Mouse (Mus musculus) embryonic facial prominence, embryonic 13.5 days (tissue): ENCODE data around the gene AC124108.1. TPM values are rescaled to one million over a fixed set of nuclear protein-coding genes. Genes with fewer than 3 reads are reported as not detected.

Source experiments
- ATAC-seq: fragments of 200-750 bp; cut with Nextera tagmentation; 2 replicates; pipeline ENCODE4 v1.8.0; 2017; ENCODE audit warnings: low read depth; ENCODE audit not compliant: insufficient number of reproducible peaks, insufficient read depth, low FRiP score, low TSS enrichment
- H3K27ac ChIP-seq: fragments of 300-500 bp; sonication (generic); 2 replicates; pipeline ENCODE4 v1.5.1; 2015; ENCODE audit warnings: moderate library complexity, mild to moderate bottlenecking, inconsistent platforms
- H3K27me3 ChIP-seq: fragments of 300-500 bp; sonication (generic); 2 replicates; pipeline ENCODE4 v1.6.1; 2015; ENCODE audit warnings: mild to moderate bottlenecking, inconsistent platforms
- H3K36me3 ChIP-seq: fragments of 300-500 bp; sonication (generic); 2 replicates; pipeline ENCODE4 v1.6.1; 2015; ENCODE audit warnings: mild to moderate bottlenecking, inconsistent platforms
- H3K4me1 ChIP-seq: fragments of 300-500 bp; sonication (generic); 2 replicates; pipeline ENCODE4 v1.6.1; 2015; ENCODE audit warnings: inconsistent platforms
- H3K4me2 ChIP-seq: fragments of 300-500 bp; sonication (generic); 2 replicates; pipeline ENCODE4 v1.6.1; 2015; ENCODE audit warnings: moderate library complexity, mild to moderate bottlenecking, inconsistent platforms
- H3K4me3 ChIP-seq: fragments of 300-500 bp; sonication (generic); 2 replicates; pipeline ENCODE4 v1.5.1; 2015; ENCODE audit warnings: mild to moderate bottlenecking, inconsistent platforms
- H3K9ac ChIP-seq: fragments of 300-500 bp; sonication (generic); 2 replicates; pipeline ENCODE4 v1.6.1; 2015; ENCODE audit warnings: mild to moderate bottlenecking, inconsistent platforms
- H3K9me3 ChIP-seq: fragments of 300-500 bp; sonication (generic); 2 replicates; pipeline ENCODE4 v1.6.1; 2016; ENCODE audit warnings: inconsistent platforms
- WGBS: fragments of 180-500 bp; shearing (Covaris S2); methylation state at CpG from one replicate; pipeline ENCODE4 v1.1.7; 2015; ENCODE audit warnings: mixed read lengths; 5-methylcytosine and 5-hydroxymethylcytosine counted together
- polyA plus RNA-seq: library from polyadenylated mRNA; unstranded; fragments of >200 nt; fragmentation: Nextera tagmentation; extraction: Ambion mirVana; gene quantifications from 2 replicates; pipeline ENCODE4 v1.2.1, GENCODE M21; 2015

The AC124108.1 gene
- 0.34 and 0.37 TPM in 2 replicates for polyA plus RNA-seq

DNA sequence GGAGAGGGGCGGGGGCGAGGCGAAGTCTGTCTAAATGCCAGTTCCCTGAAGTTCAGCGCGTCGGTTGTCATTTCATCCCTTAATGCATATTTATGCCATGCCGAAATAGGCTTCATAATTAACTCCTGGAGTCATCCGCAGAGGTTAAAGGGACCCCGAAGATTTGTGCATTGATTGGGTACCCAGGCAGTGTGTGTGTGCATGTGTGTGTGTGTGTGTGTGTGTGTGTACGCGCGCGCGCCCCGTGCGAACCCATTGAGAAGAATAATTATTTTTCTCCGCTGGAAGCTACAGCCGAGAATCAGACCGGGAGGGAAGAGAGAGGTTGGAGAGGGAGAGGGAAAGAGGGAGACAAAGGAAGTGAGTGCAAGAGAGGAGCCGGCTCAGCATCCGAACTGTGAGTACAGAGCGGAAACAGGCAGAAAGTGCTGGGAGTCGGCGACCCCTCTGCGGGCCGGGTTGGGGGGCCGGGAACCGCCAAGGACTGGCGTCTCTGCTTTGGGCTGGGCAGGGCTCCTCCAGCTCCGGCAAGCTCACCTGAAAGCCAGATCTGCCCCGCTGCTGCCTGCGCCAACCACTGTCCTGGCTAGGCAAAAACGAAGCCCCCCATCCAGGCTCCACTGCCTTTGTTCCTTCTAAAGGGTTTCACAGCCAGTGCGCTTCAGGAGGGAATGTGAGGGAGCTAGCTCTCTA, at the start of gene AC124108.1, which contains the start of gene Lemd1:
Gene AC124108.1, plus strand, starts transcription at position 365 of the 693 bp plus-strand sequence.
Gene Lemd1, plus strand, starts transcription at position 339 of the 693 bp plus-strand sequence.
- ATAC-seq: no peak
- Histone ChIP-seq H3K9ac (peak within 1 kb of the TSS; percentile 72), H3K4me2 (peak within 1 kb of the TSS; percentile 98), H3K27me3 (peaks cover 94% of the 10 kb centered on the region), H3K27ac (peak within 1 kb of the TSS; percentile 33; the same call in 1 of the 2 replicates), H3K9me3 (no peaks in the 10 kb centered on the region), H3K36me3 (no peaks in the 10 kb centered on the region), H3K4me1 (peaks cover 47% of the 10 kb centered on the region), H3K4me3 (peak within 1 kb of the TSS; percentile 61)
- under 1% methylated on average over 34 of the region's 34 CpGs for WGBS

DNA sequence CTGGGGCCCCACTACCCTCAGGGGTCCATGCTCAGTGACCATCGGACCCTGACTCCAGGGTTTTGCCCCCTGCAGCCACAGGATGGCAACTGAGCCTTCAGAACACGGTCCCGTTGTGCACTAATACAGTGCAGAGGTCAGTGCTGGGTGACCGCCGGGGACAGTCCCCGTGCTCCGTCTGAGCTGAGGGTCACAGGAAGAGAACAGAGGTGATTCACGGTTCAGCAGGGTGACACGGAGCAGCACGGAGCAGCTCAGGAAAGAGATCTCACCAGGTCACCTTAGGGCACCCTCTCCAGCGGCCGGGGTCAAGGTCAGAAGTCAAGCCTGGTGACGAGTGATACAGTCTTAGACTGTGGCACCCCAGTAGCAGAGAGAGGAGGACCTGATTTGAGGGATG, 49.5 kb upstream of the AC124108.1 start:
- Histone ChIP-seq H3K4me2 (no peak overlapping the region), H3K27me3 (peaks cover 32% of the 10 kb centered on the region), H3K4me3 (no peak overlapping the region), H3K4me1 (peaks cover 25% of the 10 kb centered on the region), H3K36me3 (no peaks in the 10 kb centered on the region), H3K9ac (no peak overlapping the region), H3K27ac (no peak overlapping the region), H3K9me3 (no peaks in the 10 kb centered on the region)
- ATAC-seq: no peak
- WGBS: 29% methylated on average over 13 of the region's 13 CpGs

DNA sequence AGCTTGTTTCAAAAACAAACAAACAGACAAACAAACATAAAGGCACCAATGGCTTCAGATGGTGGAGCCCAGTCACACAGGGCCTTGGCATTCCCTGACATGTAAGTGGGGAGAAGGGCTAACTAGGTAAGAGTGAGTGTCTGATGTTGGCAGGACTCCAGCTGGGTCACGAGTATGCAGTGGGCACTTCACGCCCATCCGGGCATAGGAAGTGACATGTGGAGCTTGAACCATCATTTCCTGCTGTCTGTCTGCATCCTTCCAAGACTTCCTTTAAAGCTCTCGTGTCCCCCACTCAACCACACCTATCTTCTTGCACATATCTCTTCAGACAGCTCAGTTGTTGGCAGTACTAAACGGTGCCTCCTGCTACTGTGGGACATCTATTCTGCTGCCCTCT, 48.2 kb upstream of the AC124108.1 start:
- Histone ChIP-seq H3K9ac (no peak overlapping the region), H3K4me2 (no peak overlapping the region), H3K36me3 (no peaks in the 10 kb centered on the region), H3K4me3 (no peak overlapping the region), H3K27ac (no peak overlapping the region), H3K27me3 (peaks cover 27% of the 10 kb centered on the region), H3K4me1 (peaks cover 22% of the 10 kb centered on the region), H3K9me3 (no peaks in the 10 kb centered on the region)
- WGBS: 70% methylated on average over 5 of the region's 5 CpGs
- no peak for ATAC-seq

DNA sequence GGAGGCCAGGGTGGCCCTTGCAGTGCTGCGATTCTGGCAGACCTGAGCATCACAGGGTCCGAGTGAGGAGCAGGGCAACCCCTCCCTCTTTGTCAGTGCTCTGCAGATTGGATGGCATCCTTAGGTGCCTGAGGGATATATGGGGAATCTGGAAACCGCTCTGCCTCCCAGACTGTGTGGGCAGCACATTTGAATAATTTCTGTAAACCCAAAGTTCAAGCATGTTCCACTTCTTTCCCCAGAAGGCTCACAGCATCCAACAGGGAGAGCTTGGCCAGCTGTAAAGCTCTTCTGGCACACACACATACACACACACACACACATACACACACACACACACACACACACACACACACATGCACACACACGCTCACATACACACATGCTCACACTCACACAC, 47.5 kb upstream of the AC124108.1 start:
- no peak overlapping the region for H3K4me2 ChIP-seq
- peaks cover 21% of the 10 kb centered on the region for H3K27me3 ChIP-seq
- H3K9ac ChIP-seq: no peak overlapping the region
- H3K4me3 ChIP-seq: no peak overlapping the region
- H3K27ac ChIP-seq: no peak overlapping the region
- H3K4me1 ChIP-seq: peaks cover 18% of the 10 kb centered on the region
- H3K9me3 ChIP-seq: no peaks in the 10 kb centered on the region
- ATAC-seq: no peak
- no peaks in the 10 kb centered on the region for H3K36me3 ChIP-seq
- 48% methylated on average over 4 of the region's 4 CpGs for WGBS

DNA sequence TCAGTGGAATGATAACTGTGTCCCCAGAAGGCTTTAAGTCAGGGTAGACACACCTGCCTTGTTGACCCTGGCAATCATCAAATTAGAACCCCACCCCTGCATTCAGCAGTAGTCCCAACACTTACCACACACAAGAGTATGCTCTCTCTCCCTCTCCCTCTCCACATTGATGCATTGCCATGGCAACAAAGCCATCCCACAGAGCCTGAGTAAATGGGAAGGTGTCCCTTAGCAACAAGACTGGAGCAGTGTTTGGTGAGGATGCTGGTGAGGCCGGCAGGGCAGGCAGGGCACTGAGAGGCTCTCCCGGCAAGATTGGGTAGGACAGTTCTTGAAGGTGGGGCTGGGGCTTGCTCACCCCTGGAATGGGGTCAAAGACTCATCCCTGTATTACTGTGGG, 47.0 kb upstream of the AC124108.1 start:
- Histone ChIP-seq H3K4me1 (peaks cover 16% of the 10 kb centered on the region; the same call in 1 of the 2 replicates), H3K36me3 (no peaks in the 10 kb centered on the region), H3K27ac (no peak overlapping the region), H3K4me3 (no peak overlapping the region), H3K27me3 (peaks cover 16% of the 10 kb centered on the region), H3K9me3 (no peaks in the 10 kb centered on the region), H3K4me2 (no peak overlapping the region), H3K9ac (no peak overlapping the region)
- 30% methylated on average over 2 of the region's 2 CpGs for WGBS
- no peak for ATAC-seq

DNA sequence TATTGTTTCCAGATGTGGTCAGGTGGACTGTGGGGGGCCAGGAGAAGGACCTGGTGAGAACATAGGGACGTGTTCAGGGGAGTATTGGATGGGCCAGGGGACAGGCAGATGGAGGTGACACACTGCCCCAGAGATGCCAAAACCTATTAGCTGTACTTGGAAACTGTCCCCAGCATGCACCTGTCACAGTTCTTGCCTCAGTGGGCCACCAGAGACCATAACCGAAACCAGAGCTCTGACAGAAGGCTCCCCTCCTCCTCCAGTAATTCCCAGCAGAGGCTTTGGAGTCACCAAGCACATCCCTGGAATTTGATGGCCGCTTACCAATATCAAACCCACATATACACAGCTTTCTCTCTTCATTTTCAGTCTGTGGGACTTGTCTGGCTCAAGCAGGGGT, 46.4 kb upstream of the AC124108.1 start:
- WGBS: 71% methylated on average over 3 of the region's 3 CpGs
- ATAC-seq: no peak
- Histone ChIP-seq H3K9me3 (no peaks in the 10 kb centered on the region), H3K4me2 (no peak overlapping the region), H3K36me3 (no peaks in the 10 kb centered on the region), H3K4me1 (peaks cover 13% of the 10 kb centered on the region; the same call in 1 of the 2 replicates), H3K27me3 (peaks cover 13% of the 10 kb centered on the region), H3K4me3 (no peak overlapping the region), H3K9ac (no peak overlapping the region), H3K27ac (no peak overlapping the region)

DNA sequence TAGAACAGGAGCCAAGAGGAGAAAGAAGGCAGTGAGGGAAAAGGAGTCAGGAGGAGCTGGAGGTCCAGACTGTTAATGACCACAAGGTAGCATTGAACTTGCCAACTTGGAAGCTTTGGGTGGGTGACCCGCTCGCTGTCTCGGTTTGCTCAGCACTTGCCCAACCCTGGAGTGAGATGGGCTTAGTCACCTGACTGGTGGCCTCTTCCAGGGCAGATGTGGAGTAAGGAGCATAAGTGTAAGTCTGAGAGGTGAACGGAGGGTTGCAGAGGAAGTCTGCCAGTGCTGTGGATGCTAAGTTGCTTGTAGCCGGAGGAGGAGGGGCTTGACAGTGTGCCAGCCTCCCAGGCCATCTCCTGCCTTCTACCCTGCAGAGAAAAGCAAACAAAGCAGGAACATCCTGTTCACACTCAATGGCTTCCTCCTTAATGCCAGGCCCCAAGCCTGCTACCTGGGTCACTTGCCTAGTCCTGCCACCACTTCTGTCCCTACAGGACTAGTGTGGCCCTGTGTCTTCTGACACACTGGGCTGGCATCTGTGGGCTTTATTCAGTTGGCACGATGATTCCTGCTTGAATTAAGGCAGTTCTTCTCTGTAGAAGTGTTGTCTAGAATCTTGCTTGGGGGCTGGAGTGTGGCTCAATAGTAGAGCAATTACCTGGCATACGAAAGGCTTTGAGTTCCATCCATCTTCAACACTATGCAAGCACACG, 45.1 kb upstream of the AC124108.1 start:
- Histone ChIP-seq H3K27me3 (peaks cover 4% of the 10 kb centered on the region; the same call in 1 of the 2 replicates), H3K4me3 (no peak overlapping the region), H3K4me2 (no peak overlapping the region), H3K9ac (no peak overlapping the region), H3K36me3 (no peaks in the 10 kb centered on the region), H3K4me1 (peaks cover 14% of the 10 kb centered on the region; the same call in 1 of the 2 replicates), H3K9me3 (no peaks in the 10 kb centered on the region), H3K27ac (no peak overlapping the region)
- 86% methylated on average over 8 of the region's 8 CpGs for WGBS
- no peak for ATAC-seq

DNA sequence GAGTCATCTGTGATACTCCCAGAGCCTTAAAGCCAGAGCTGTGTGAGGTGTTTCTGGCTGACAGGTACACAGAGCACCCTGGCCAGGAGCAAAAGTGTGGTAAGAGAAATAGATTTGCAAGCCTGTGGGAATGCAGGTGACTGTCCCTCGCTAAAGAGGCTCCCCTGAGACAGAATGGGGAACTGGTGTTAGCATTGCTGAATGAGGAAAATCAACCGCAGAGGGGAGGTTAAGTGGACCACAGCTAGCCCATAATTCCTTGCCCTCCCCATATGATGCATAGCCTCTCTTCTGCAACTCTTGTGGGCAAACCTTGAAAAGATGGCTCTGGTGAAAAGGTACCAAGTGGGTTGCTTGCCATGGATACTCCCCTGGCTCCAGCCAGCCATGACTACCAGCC, 41.8 kb upstream of the AC124108.1 start:
- Histone ChIP-seq H3K27me3 (no peaks in the 10 kb centered on the region), H3K27ac (no peak overlapping the region), H3K9ac (no peak overlapping the region), H3K4me2 (no peak overlapping the region), H3K36me3 (no peaks in the 10 kb centered on the region), H3K4me3 (no peak overlapping the region), H3K4me1 (peaks cover 19% of the 10 kb centered on the region; the same call in 1 of the 2 replicates), H3K9me3 (no peaks in the 10 kb centered on the region)
- 65% methylated on average over 2 of the region's 2 CpGs for WGBS
- no peak for ATAC-seq

DNA sequence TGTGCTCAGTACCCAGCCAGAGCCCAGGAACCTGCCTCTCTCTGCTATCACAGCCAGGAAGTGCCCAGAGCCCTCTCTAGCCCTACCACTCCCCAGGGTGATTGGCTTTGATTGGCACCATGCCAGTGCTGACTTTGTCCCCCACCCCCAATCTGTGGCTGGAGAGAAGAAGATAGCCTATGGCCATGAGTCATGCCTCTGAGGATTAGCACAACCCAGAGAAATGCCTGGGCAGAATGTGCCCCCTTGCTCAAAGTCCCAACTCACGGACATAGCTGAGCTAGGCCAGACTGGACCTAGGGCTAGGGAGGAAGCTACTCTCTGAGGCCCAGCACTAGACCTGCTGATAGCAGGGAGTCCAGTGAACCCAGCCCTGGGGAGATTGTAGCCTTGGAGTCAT, 41.1 kb upstream of the AC124108.1 start:
- no peak for ATAC-seq
- no peaks in the 10 kb centered on the region for H3K36me3 ChIP-seq
- no peak overlapping the region for H3K4me3 ChIP-seq
- no peak overlapping the region for H3K4me2 ChIP-seq
- H3K4me1 ChIP-seq: peaks cover 19% of the 10 kb centered on the region; the same call in 1 of the 2 replicates
- 46% methylated on average over 1 of the region's 1 CpGs for WGBS
- 0 out of 2 replicates have a peak overlapping the region, but pooled peaks have one; percentile 6 for H3K9ac ChIP-seq
- H3K9me3 ChIP-seq: no peaks in the 10 kb centered on the region
- H3K27me3 ChIP-seq: no peaks in the 10 kb centered on the region
- H3K27ac ChIP-seq: no peak overlapping the region

DNA sequence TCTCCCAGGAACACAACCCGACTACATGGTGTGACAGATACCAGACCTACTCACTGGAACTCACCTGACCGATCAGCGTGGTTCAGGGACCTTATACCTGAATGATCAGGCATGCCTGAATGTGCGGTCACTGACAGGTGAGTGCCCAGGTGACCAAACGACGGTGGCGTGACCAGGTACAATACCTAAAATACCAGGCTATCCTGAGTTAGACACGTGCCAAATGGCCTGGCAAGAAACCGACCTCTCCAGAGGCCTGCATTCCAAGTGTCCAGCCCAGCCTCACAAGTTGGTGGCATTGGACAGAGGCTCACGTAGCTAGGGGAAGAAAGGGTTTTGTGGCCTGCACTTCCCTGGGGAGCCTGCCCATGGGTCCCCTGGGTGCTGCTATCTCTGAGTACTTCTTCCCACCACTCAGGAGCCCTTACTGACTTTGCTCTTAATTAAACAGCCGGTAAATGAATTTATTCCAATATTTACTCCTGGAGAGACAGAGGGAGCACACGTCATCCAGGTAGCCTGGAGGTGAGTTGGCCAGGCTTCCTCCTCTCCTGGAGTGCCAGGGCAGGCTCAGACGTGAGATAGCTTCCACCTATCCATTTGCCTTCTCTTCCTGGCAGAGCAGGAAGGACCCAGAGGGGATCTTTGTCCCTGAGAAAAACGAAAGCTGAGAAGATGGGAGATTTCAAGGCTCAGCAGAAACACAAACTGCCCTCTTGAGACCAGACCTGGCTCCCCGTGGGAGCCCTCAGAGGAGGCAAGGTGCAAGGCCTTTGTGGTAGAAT, 40.2 kb upstream of the AC124108.1 start:
- ATAC-seq: no peak
- no peak overlapping the region for H3K27ac ChIP-seq
- H3K36me3 ChIP-seq: no peaks in the 10 kb centered on the region
- no peak overlapping the region for H3K4me2 ChIP-seq
- H3K27me3 ChIP-seq: no peaks in the 10 kb centered on the region
- WGBS: 65% methylated on average over 15 of the region's 15 CpGs
- no peak overlapping the region for H3K9ac ChIP-seq
- H3K4me1 ChIP-seq: peaks cover 19% of the 10 kb centered on the region; the same call in 1 of the 2 replicates
- no peak overlapping the region for H3K4me3 ChIP-seq
- H3K9me3 ChIP-seq: no peaks in the 10 kb centered on the region

DNA sequence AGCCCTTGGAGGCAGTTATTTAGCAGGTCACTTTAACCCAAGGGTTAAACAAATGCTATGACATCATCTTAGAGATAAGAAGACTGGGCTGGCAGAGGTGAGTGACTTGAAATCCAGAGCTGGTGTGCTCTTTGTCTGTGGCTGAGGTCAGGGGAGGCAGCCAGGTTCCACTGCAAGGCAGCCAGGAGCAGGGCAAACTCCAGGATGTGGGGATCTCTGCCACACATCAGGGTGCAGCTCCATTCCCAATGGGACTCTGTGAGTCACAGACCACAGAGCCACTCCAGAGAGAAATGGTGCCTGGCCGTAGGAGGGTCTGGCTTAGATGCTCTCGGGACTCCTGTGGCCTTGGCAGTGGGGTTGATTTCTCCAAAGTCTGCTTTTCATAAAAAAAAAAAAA, 39.3 kb upstream of the AC124108.1 start:
- no peaks in the 10 kb centered on the region for H3K9me3 ChIP-seq
- no peaks in the 10 kb centered on the region for H3K27me3 ChIP-seq
- 24% methylated on average over 2 of the region's 2 CpGs for WGBS
- peaks cover 19% of the 10 kb centered on the region; the same call in 1 of the 2 replicates for H3K4me1 ChIP-seq
- no peak overlapping the region for H3K4me3 ChIP-seq
- ATAC-seq: no peak
- no peak overlapping the region for H3K4me2 ChIP-seq
- no peaks in the 10 kb centered on the region for H3K36me3 ChIP-seq
- no peak overlapping the region for H3K9ac ChIP-seq
- no peak overlapping the region for H3K27ac ChIP-seq
